Mouse (Mus musculus): Measurements from ENCODE around the gene Clic3. TPM values are rescaled to one million over a fixed set of nuclear protein-coding genes. Genes with fewer than 3 reads are reported as not detected.

Clic3 gene
- total RNA-seq, 2 experiments from 2014 or later: 0.66 TPM; not detected in 1

DNA sequence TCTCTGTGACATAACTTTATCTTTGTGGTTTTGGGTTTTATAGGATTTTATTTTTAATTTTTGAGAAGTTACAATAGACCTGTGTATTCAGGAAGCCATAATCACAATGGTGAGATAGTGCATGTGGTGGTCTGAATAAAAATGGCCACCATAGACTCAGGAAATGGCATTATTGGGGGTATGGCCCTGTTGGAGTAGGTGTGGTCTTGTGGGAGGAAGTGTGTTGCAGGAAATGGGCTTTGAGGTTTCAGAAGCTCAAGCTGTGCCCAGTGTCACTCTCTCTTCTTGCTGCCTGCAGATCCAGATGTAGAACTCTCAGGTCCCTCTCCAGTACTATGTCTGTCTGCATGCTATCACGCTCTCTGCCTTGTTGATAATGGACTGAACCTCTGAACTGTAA, 23.9 kb downstream of the Clic3 start:
- DNase-seq: no peak

GRCm38 (mm10) chr2:25482969-25483368, 26.3 kb downstream of the Clic3 start:
- DNase-seq: no peak

DNA sequence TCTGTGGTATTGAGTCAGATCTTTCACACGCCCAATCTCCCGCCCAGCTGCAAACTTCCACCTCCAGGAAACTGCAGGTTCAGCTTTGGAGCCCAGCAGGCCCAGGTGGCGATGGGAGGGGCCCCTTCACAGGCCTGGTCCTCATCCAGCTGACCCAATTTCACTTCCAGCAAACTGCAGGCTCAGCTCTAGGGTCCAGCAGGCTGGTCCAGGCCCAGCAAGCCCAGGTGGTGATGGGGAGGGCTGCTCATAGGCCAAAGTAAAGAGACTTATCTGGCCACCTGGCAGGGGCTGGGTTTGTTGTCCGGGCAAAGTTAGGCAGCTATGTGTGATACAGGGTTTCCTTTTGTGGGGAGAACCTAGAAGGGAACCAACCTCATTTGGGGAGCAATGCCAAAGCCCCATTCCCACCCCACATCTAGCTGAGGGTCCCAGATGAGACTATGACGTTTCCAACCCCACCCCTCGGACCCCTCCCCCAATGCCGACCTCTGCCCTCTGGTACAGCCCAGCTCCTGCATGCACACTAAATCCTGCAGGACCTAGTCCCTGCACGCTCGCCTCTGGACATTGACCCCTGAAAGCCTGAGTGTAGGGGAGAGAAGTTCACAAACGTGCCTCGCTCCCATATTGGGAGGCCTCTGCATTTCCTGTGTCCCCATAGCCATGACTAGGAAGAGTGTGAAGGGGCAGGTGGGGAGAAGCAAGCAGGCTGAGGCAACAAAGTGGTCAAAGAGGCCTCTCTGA, 28.4 kb downstream of the Clic3 start:
- DNase-seq: no peak

DNA sequence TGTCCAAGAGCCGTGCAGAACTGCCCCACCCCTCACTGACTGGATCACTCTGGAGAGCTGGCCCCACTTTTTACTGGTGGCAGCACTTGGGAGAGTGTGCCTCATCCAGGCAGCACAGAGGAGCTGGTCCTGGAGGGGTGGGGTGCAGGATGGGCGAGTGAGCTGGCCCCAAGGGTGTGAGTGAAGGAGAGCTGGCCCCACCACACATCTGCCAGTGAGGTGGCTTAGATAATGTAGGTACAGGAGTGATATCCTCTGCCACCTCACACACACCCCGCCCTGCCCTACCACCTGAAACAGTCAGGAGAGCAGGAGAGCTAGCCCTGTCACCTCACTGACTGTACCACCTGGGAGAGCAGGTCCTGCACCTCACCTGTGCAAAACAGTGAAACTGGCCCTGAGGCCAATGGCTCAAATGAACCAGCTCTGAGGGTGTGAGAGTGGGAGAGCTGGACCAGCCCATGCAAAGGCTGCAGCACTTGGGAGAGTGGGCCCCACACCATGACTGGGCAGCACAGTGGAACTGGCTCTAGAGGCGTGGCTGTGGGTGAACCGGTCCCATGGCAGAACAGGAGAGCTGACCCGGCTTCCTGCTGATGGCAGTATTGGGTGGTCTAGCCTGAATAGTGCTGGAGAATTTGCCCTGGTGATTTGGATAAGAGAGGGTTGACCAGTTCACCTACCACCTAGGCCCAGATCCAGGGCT, 31.5 kb downstream of the Clic3 start:
- DNase-seq: no peak

DNA sequence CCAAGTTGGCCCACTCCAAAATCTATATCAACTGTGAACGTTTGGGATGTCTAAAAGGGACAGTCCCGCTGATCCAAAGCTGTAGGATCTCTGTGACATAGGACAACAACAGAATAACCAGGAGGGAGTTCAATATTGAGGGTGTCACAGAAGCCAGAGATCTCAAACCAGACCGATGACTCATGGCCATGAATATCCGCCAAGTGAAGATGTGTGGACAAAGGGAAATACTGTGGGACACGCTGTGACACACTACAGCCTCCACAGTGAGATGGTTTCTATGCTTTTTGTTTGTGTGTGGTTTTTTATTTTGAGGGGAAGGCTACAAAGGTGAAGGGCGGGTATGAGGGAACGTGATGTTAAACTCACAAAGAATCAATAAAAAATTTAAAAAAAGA, 32.0 kb downstream of the Clic3 start:
- no peak for DNase-seq

DNA sequence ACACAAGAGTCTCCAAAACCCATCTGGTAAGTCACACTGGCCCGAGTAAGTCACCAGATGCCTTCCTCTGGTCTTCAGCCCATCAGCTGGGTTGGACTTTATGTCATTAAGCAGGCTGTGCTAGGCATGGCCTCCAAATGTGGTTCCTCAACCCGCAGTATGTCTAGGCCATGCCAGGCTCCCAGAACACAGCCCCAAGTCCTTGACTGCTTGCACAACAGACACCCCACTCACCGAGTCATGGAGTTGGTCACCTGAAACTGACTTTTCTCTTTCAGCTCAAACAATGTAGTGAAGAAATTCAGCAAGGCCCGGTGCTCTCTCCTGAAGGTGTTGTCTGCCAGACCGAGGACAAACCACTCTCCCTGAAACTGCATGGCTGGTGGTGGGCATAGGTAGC, 36.4 kb downstream of the Clic3 start:
- no peak for DNase-seq

GRCm38 (mm10) chr2:25493476-25493961, 36.9 kb downstream of the Clic3 start, which contains the start of gene Lcn12:
Gene Lcn12 (minus strand): TSS chr2:25493911.
- DNase-seq: no peak

- DNase-seq: no peak
These were observed 39.8 kb downstream of the Clic3 start for GRCm38 (mm10) chr2:25496462-25496861.

GRCm38 (mm10) chr2:25497846-25498575, 41.4 kb downstream of the Clic3 start:
- DNase-seq: no peak

GRCm38 (mm10) chr2:25498622-25499478, 42.2 kb downstream of the Clic3 start:
- no peak for DNase-seq

GRCm38 (mm10) chr2:25500071-25500575, 43.5 kb downstream of the Clic3 start:
- no peak for DNase-seq

- peak; percentile 74 to 81 for DNase-seq
These were observed 44.2 kb downstream of the Clic3 start, which contains the start of gene Fbxw5 for GRCm38 (mm10) chr2:25500576-25501405. Gene Fbxw5 (plus strand): TSS chr2:25500750.

- DNase-seq: peak in 1 of 2 experiments; percentile 16
These were observed 45.2 kb downstream of the Clic3 start, which contains the start of gene C8g for GRCm38 (mm10) chr2:25501593-25502486. Gene C8g (minus strand): TSS chr2:25501719.

DNA sequence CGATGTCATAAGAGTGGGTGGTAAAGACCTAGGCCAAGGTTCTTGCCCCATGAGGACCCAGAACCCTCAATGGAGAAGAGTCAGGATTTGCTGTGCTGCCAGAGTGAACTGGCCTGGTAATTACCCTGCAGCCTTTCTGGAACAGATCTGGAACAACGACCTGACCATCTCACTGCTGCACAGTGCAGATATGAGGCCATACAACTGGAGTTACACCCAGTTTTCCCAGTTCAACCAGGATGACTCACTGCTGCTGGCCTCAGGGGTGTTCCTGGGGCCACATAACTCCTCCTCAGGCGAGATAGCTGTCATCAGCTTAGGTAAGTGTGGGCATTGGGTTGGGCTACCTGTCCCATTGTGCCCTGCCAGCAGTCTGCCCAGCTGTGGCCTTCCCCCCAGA, 46.1 kb downstream of the Clic3 start:
- no peak for DNase-seq

DNA sequence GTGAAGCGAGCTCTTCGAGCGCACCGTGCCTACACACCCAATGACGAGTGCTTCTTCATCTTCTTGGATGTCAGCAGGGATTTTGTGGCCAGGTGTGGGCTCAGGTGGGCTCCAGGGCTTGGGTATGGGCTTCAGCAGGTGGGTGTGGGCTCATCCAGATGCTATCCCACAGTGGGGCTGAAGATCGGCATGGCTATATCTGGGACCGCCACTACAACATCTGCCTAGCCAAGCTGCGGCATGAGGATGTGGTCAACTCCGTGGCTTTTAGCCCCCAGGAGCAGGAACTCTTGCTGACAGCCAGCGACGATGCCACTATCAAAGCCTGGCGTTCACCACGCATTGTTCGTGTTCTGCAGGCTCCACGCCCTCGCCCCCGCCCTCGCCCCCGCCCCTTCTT, 47.9 kb downstream of the Clic3 start:
- no peak for DNase-seq

DNA sequence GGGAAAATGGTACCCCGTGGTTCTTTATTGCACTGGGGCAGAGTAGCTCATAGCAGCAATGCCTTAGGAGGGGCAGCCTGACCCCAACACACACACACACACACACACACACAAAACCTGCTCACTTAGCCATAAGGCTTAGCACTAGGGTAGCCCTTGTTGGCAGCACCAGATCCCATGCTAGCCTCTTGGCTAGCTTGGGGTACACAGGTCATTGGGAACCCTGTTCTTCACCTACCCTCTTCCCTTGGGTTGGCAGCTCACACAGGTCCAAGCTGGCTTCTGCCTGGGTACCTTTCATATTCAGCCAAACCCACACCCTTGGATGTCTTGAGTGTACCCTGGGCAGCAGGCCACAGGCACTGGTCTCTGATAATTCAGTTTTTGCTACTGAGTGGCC, 48.4 kb downstream of the Clic3 start:
- no peak for DNase-seq

DNA sequence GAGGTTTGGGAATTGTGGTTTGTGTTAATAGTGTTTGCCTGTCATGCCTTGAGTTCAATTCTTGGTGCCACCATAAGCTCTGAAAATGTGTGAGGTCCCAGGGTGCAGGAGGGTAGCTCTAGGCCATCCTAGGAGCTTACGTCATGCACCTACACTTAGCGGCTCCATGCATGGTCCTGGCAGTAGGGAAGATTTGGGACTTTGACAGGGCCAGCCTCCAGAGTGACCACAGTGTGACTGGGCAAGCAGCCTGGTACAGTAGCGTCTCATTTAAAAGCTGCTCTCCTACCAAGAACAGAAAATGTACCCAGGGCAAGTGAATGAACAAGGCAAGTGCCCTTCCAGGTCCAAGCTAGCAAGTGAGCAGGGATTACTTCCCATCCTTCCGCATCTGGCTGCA, 49.2 kb downstream of the Clic3 start:
- DNase-seq: no peak

GRCm38 (mm10) chr2:25506964-25507363, 50.3 kb downstream of the Clic3 start:
- DNase-seq: no peak
